Mouse (Mus musculus): ENCODE results near the gene Pde1b.

The Pde1b gene

GRCm38 (mm10) chr15:103551053-103551452 lies 48.2 kb downstream of the Pde1b start:
- DNase-seq (ENCODE audit: low read depth, low spot score) = no peak

GRCm38 (mm10) chr15:103552096-103552690 lies 49.4 kb downstream of the Pde1b start:
- DNase-seq (ENCODE audit: low read depth, low spot score) = peak; percentile 78

- DNase-seq (ENCODE audit: low read depth, low spot score) = no peak
These were observed 62.1 kb downstream of the Pde1b start, which contains the start of gene Glycam1 for GRCm38 (mm10) chr15:103564981-103565380. TSS of gene Glycam1 (minus strand) at chr15:103565081.
